Mouse (Mus musculus) ES-Bruce4 (cell line): ENCODE measurements at regions not wholly inside any gene's neighbourhood (a gene's known extent, or its start where the extent isn't known, plus 50 kb on each side); places are given as distances from the start of the nearest gene placed in this dataset.

Experiments
- H3K27ac ChIP-seq: 2 replicates; pipeline ENCODE4 v1.5.1; 2012; ENCODE audit warnings: low read length, inconsistent platforms; ENCODE audit not compliant: insufficient read depth
- H3K27me3 ChIP-seq: 2 replicates; pipeline ENCODE4 v1.6.1; 2012; ENCODE audit warnings: mild to moderate bottlenecking, low read length, inconsistent platforms; ENCODE audit not compliant: control insufficient read depth, poor library complexity, insufficient read depth, severe bottlenecking
- H3K36me3 ChIP-seq: 2 replicates; pipeline ENCODE4 v1.6.1; 2012; ENCODE audit warnings: inconsistent platforms, mild to moderate bottlenecking, low read length, moderate library complexity; ENCODE audit not compliant: control insufficient read depth, poor library complexity, insufficient read depth, severe bottlenecking
- H3K4me1 ChIP-seq: one replicate; pipeline ENCODE4 v1.8.1; 2011; ENCODE audit warnings: low read length; ENCODE audit not compliant: control insufficient read depth, insufficient read depth
- H3K4me3 ChIP-seq: 2 replicates; pipeline ENCODE4 v1.5.1; 2011; ENCODE audit warnings: low read depth, mild to moderate bottlenecking, low read length
- H3K9ac ChIP-seq: 2 replicates; pipeline ENCODE4 v1.6.1; 2012; ENCODE audit warnings: low read depth, mild to moderate bottlenecking, inconsistent platforms; ENCODE audit not compliant: poor library complexity, severe bottlenecking
- H3K9me3 ChIP-seq: replicated peaks from 2 replicates; pipeline ENCODE4 v1.6.1; 2012; ENCODE audit warnings: mild to moderate bottlenecking, low read length, inconsistent platforms; ENCODE audit not compliant: control insufficient read depth, poor library complexity, insufficient read depth, severe bottlenecking
- CTCF ChIP-seq: IDR thresholded peaks from one replicate; pipeline ENCODE4 v1.8.1; 2011; ENCODE audit warnings: low read depth, low read length
- EP300 ChIP-seq: IDR thresholded peaks from 2 replicates; pipeline ENCODE4 v1.6.1; 2011; ENCODE audit warnings: low read depth, low read length; ENCODE audit not compliant: insufficient read depth
- POLR2A ChIP-seq: IDR thresholded peaks from one replicate; pipeline ENCODE4 v1.8.1; 2011; ENCODE audit warnings: low read length; ENCODE audit not compliant: insufficient read depth

- Histone ChIP-seq H3K9me3 (no peaks in the 10 kb centered on the region; the same call in 1 of the 2 replicates), H3K27ac (no peak overlapping the region), H3K4me1 (no peaks in the 10 kb centered on the region), H3K27me3 (no peaks in the 10 kb centered on the region), H3K4me3 (no peak overlapping the region), H3K9ac (no peak overlapping the region), H3K36me3 (no peaks in the 10 kb centered on the region)
- TF ChIP-seq CTCF: no peak
- TF ChIP-seq EP300: no peak
- no peak for TF ChIP-seq POLR2A
These were observed 153.8 kb downstream of the Bmp7 start for GRCm38 (mm10) chr2:172786297-172786696.

DNA sequence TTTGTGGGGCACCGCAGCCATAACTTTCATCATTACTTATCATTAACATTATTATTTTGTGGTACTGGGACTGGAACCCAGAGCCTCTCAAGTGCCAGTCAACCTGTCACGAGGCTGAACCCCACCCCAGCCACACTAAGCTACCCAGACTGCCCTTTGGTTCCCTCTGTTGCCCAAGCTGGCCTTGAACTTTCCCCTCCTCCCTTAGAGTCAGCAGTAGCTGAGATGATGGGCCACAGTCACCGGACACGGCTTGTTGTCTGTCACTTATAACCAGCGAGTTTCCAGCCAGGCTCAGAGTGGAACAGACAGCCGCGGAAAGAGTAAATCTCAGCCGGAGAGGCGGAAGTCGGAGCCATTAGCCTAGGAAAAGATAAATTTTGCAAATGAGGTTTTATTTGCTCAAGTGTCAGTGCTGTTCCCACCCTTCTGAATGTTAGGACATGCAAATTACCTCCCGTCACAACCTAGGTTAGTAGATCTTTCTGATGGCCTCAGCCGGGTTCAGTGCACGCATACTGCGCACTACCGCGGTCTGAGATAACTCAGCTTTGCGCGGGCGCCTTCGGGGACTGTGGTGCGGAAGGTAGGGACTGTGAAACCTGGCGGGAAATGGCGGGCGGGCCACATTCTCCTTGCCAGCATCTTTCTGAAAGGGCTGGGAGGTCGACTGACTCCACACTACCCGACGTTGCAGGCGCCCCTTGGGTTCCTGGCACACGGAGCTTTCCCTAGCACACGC lies 152.7 kb downstream of the Bmp7 start:
- peak overlapping the region; percentile 9 for H3K4me3 ChIP-seq
- no peaks in the 10 kb centered on the region for H3K27me3 ChIP-seq
- no peak for TF ChIP-seq POLR2A
- TF ChIP-seq EP300: no peak
- TF ChIP-seq CTCF: no peak
- no peak overlapping the region for H3K27ac ChIP-seq
- no peak overlapping the region for H3K9ac ChIP-seq
- no peaks in the 10 kb centered on the region for H3K36me3 ChIP-seq
- no peaks in the 10 kb centered on the region; the same call in 1 of the 2 replicates for H3K9me3 ChIP-seq
- no peaks in the 10 kb centered on the region for H3K4me1 ChIP-seq

DNA sequence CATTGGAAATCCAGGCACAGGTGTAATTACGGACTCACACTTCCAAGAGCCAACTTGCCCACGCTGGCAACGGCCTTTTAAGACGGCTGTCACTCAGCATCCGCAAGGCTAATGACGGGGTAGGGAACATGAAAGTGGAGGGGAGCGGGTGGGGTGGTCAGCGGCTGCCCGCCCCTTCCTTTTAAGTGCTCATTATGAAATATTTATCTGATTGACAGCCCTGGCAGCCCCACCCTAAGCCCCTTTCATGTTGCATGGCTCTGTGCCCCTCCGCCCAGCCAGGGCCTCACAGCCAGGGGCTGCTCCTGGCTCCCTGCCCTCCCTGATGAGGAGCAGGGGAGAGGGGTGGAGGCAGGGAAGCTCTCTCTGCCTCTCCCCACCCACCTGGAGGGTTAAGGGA lies 150.9 kb downstream of the Bmp7 start:
- H3K4me1 ChIP-seq: no peaks in the 10 kb centered on the region
- no peaks in the 10 kb centered on the region for H3K36me3 ChIP-seq
- TF ChIP-seq CTCF (no peak), EP300 (no peak), POLR2A (no peak)
- no peak overlapping the region for H3K4me3 ChIP-seq
- no peaks in the 10 kb centered on the region for H3K27me3 ChIP-seq
- H3K27ac ChIP-seq: no peak overlapping the region
- H3K9ac ChIP-seq: no peak overlapping the region
- H3K9me3 ChIP-seq: no peaks in the 10 kb centered on the region

GRCm38 (mm10) chr2:172792555-172792954 lies 147.6 kb downstream of the Bmp7 start:
- Histone ChIP-seq H3K27me3 (no peaks in the 10 kb centered on the region), H3K4me1 (no peaks in the 10 kb centered on the region), H3K27ac (no peak overlapping the region), H3K9me3 (no peaks in the 10 kb centered on the region), H3K36me3 (no peaks in the 10 kb centered on the region), H3K9ac (no peak overlapping the region), H3K4me3 (no peak overlapping the region)
- no peak for TF ChIP-seq POLR2A

GRCm38 (mm10) chr2:172793991-172794390 lies 146.1 kb downstream of the Bmp7 start:
- Histone ChIP-seq H3K27ac (no peak overlapping the region), H3K27me3 (no peaks in the 10 kb centered on the region), H3K9me3 (no peaks in the 10 kb centered on the region), H3K4me3 (no peak overlapping the region), H3K9ac (no peak overlapping the region), H3K4me1 (no peaks in the 10 kb centered on the region), H3K36me3 (no peaks in the 10 kb centered on the region)
- TF ChIP-seq CTCF (no peak), EP300 (no peak), POLR2A (no peak)

GRCm38 (mm10) chr2:172794771-172795170 lies 145.3 kb downstream of the Bmp7 start:
- no peaks in the 10 kb centered on the region for H3K27me3 ChIP-seq
- H3K4me1 ChIP-seq: no peaks in the 10 kb centered on the region
- TF ChIP-seq EP300: no peak
- TF ChIP-seq POLR2A: no peak
- TF ChIP-seq CTCF: no peak
- H3K4me3 ChIP-seq: no peak overlapping the region
- H3K36me3 ChIP-seq: no peaks in the 10 kb centered on the region
- H3K9me3 ChIP-seq: no peaks in the 10 kb centered on the region
- no peak overlapping the region for H3K9ac ChIP-seq
- H3K27ac ChIP-seq: no peak overlapping the region
